Mouse (Mus musculus): ENCODE measurements around the gene Ttyh3.

DNA sequence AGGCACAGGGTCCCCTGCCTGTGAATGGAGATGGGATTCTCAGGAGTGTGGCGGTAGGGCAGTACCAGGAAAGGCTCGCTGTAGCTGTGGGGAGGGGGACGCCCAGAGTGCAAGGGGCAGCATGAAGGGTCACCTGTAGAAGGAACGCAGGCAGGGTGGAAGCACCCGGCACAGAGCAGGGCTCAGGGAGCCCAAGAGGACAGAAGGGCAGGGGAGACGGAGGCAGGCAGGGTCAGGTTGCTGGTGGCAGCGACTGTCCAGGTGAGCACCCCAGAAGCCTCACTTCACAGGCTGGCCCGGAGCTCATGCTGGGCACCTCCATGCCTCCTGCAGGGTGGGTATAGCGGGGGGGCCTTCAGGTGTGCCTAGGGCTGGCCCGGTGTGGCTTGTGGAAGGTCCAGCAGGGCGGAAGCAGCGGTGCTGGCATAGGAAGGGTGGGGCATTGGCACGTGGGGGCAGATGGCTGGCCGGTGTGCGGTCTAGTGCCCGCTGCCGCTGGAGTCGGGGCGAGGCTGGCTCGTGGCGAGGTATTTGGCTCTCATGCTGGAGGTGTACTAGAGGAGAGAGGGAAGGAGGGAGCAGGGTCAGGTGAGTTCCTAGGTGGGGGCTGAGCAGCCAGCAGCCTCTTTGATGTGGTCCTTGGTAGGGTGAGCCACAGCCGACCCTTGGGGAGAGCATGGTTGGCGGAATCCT lies 25.7 kb downstream of the Ttyh3 start:
- TF ChIP-seq CTCF (IDR thresholded peaks at IDR 0.05; ENCODE audit: extremely low read depth, insufficient read depth, insufficient read length, insufficient replicate concordance) (no peak), POLR2A (IDR thresholded peaks at IDR 0.05; ENCODE audit: low read depth, low read length) (no peak)

Data from spleen, adult 2 months (tissue).